Mouse (Mus musculus): Measurements from ENCODE around the gene Fthl17b. TPM values are rescaled to one million over a fixed set of nuclear protein-coding genes. Genes with fewer than 3 reads are reported as not detected.
"Not testable (repeated sequence)": the region's sequence is repeated elsewhere in the genome, so short reads cannot be mapped to it uniquely, and the experiment has no call there.

Fthl17b gene
- total RNA-seq (2021) (not detected), polyA plus RNA-seq (2012; rRNA removed) (not detected in 2 replicates)
- long read RNA-seq: 0 reads

GRCm38 (mm10) chrX:8962875-8963274 lies at the start of gene Fthl17b:
Gene Fthl17b, minus strand, starts transcription at chrX:8962975.
- WGBS: 94% methylated on average over 5 of the region's 11 CpGs
- H3K27me3 ChIP-seq (ENCODE audit: control insufficient read depth, insufficient read depth, low read length); H3K4me3 ChIP-seq; DNase-seq; H3K4me1 ChIP-seq (ENCODE audit: control insufficient read depth, insufficient read depth, low read length); H3K27ac ChIP-seq; H3K36me3 ChIP-seq (ENCODE audit: control insufficient read depth, insufficient read depth, low read length); intact Hi-C loops (cut with DNase I); H3K79me2 ChIP-seq (replicated peaks; ENCODE audit: control insufficient read depth, insufficient read depth, low read length); H3K9ac ChIP-seq (ENCODE audit: low read depth, low read length): not testable (repeated sequence)

DNA sequence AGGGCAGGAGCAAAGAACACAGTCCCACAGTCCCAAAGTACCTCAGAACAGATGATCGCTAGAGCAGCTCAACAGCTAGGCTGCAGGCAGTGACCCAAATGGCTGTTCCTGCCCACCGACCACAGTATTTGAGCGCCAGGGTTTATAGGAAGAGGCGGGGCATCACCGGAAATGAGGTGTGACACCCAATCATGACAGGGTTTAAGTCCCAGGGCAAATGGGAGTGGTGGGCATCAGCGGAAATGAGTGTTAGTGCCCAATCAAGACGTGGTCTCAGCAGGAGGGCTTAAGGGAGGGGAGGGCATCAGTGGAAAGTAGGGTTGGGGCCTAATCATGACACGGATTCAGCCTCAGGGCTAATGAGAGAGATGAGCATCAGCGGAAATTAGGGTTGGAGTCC lies 23.9 kb upstream of the Fthl17b start, which contains the start of gene Fthl17d:
Gene Fthl17d, minus strand, starts transcription at position 101 of the 400 bp plus-strand sequence.
- H3K4me1 ChIP-seq (ENCODE audit: control insufficient read depth, insufficient read depth, low read length); H3K27ac ChIP-seq; H3K36me3 ChIP-seq (ENCODE audit: control insufficient read depth, insufficient read depth, low read length); H3K27me3 ChIP-seq (ENCODE audit: control insufficient read depth, insufficient read depth, low read length); H3K9ac ChIP-seq (ENCODE audit: low read depth, low read length); H3K79me2 ChIP-seq (replicated peaks; ENCODE audit: control insufficient read depth, insufficient read depth, low read length); DNase-seq; intact Hi-C loops (cut with DNase I); H3K4me3 ChIP-seq: not testable (repeated sequence)
- no CpG with 5 or more reads among the region's 9 CpGs for WGBS

DNA sequence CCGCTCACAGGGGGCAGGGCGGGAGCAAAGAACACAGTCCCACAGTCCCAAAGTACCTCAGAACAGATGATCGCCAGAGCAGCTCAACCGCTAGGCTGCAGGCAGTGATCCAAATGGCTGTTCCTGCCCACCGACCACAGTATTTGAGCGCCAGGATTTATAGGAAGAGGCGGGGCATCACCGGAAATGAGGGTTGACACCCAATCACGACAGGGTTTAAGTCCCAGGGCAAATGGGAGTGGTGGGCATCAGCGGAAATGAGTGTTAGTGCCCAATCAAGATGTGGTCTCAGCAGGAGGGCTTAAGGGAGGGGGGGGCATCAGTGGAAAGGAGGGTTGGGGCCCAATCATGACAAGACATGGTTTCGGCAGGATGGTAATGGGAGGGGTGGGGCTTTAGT lies 13.7 kb upstream of the Fthl17b start, which contains the start of gene Fthl17c:
Gene Fthl17c, minus strand, starts transcription at position 101 of the 400 bp plus-strand sequence.
- H3K4me1 ChIP-seq (ENCODE audit: control insufficient read depth, insufficient read depth, low read length); H3K27me3 ChIP-seq (ENCODE audit: control insufficient read depth, insufficient read depth, low read length); DNase-seq; H3K36me3 ChIP-seq (ENCODE audit: control insufficient read depth, insufficient read depth, low read length); H3K4me3 ChIP-seq; intact Hi-C loops (cut with DNase I); H3K9ac ChIP-seq (ENCODE audit: low read depth, low read length); H3K79me2 ChIP-seq (replicated peaks; ENCODE audit: control insufficient read depth, insufficient read depth, low read length); H3K27ac ChIP-seq: not testable (repeated sequence)
- no CpG with 5 or more reads among the region's 11 CpGs for whole genome bisulfite sequencing

DNA sequence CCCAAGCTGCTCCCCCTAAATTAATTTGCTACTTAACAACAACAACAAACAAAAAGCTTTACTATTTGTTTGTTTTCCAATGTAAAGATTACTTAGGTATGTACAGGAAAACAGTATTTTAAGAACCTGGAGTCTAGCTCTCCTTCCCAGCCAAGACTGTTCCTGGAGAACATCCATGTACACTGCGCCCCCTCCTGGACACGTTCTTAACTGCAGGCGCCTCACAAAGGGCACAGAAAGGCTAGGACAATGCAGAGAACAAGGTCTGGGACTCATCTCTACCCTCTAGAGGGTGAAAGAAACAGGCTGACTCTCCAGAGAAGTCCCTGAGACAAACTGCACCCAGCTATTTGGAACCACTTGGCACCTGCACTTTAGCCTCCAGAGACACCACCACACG lies 1.8 kb upstream of the Fthl17b start:
- H3K9ac ChIP-seq (ENCODE audit: low read depth, low read length); H3K36me3 ChIP-seq (ENCODE audit: control insufficient read depth, insufficient read depth, low read length); H3K4me1 ChIP-seq (ENCODE audit: control insufficient read depth, insufficient read depth, low read length); H3K79me2 ChIP-seq (replicated peaks; ENCODE audit: control insufficient read depth, insufficient read depth, low read length); H3K27me3 ChIP-seq (ENCODE audit: control insufficient read depth, insufficient read depth, low read length); H3K27ac ChIP-seq; intact Hi-C loops (cut with DNase I); H3K4me3 ChIP-seq; DNase-seq: not testable (repeated sequence)
- TF ChIP-seq CTCF (IDR thresholded peaks at IDR 0.05): peak; percentile 34
- WGBS: 41% methylated on average over 4 of the region's 4 CpGs

- H3K79me2 ChIP-seq (replicated peaks; ENCODE audit: control insufficient read depth, insufficient read depth, low read length); intact Hi-C loops (cut with DNase I): not testable (repeated sequence)
Observed at GRCm38 (mm10) chrX:8948130-8948805, 14.5 kb downstream of the Fthl17b start.

DNA sequence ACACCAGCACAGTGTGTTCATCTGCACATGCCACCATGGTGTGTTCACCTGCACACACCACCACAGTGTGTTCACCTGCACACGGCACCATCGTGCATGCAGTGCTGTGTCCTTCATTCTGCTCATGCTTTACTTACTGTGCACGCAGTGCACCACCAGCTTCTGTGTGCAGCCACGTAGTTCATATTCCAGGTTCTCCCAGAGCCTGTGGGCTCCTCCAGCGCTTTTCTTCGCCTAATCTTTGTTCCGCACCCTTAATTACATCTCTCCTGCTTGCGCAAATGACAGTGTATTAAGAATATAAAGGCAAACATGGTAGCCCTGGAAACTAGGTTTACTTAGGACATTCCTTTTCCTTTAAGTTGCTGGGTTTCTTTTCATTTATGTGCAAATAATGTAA lies 18.7 kb downstream of the Fthl17b start:
- TF ChIP-seq EP300 (IDR thresholded peaks at IDR 0.05; ENCODE audit: insufficient read depth, low read depth, low read length) (no peak), POLR2A (IDR thresholded peaks at IDR 0.05; ENCODE audit: insufficient read depth, low read depth, low read length) (no peak), CTCF (IDR thresholded peaks at IDR 0.05) (no peak)
- no peak overlapping the region for H3K9ac ChIP-seq (ENCODE audit: low read depth, low read length)
- no peaks in the 10 kb centered on the region for H3K36me3 ChIP-seq (ENCODE audit: control insufficient read depth, insufficient read depth, low read length)
- no peaks in the 10 kb centered on the region for H3K27me3 ChIP-seq (ENCODE audit: control insufficient read depth, insufficient read depth, low read length)
- no peak overlapping the region for H3K4me3 ChIP-seq
- 81% methylated on average over 8 of the region's 8 CpGs for WGBS
- intact Hi-C loops (cut with DNase I): no loop called here
- no peaks in the 10 kb centered on the region for H3K79me2 ChIP-seq (replicated peaks; ENCODE audit: control insufficient read depth, insufficient read depth, low read length)
- H3K4me1 ChIP-seq (ENCODE audit: control insufficient read depth, insufficient read depth, low read length): no peaks in the 10 kb centered on the region
- DNase-seq: no peak
- no peak overlapping the region for H3K27ac ChIP-seq

More at GRCm38 (mm10) chrX:8948130-8948805, 14.5 kb downstream of the Fthl17b start:
- not testable (repeated sequence) for H3K27me3 ChIP-seq (ENCODE audit: control insufficient read depth, insufficient read depth, low read length); H3K36me3 ChIP-seq (ENCODE audit: control insufficient read depth, insufficient read depth, low read length); H3K9ac ChIP-seq (ENCODE audit: low read depth, low read length); H3K4me3 ChIP-seq; H3K27ac ChIP-seq; H3K4me1 ChIP-seq (ENCODE audit: control insufficient read depth, insufficient read depth, low read length)
- peak; percentile 75 for TF ChIP-seq CTCF (IDR thresholded peaks at IDR 0.05)
- DNase-seq: peak; percentile 64 to 80
- WGBS: 22% methylated on average over 7 of the region's 7 CpGs

- Histone ChIP-seq H3K27ac (no peak overlapping the region), H3K4me3 (no peak overlapping the region)
Observed at GRCm38 (mm10) chrX:8927308-8927707, 35.5 kb downstream of the Fthl17b start.

More at GRCm38 (mm10) chrX:8927308-8927707, 35.5 kb downstream of the Fthl17b start:
- Histone ChIP-seq H3K36me3 (ENCODE audit: control insufficient read depth, insufficient read depth, low read length) (no peaks in the 10 kb centered on the region), H3K9ac (ENCODE audit: low read depth, low read length) (no peak overlapping the region), H3K27me3 (ENCODE audit: control insufficient read depth, insufficient read depth, low read length) (no peaks in the 10 kb centered on the region), H3K79me2 (replicated peaks; ENCODE audit: control insufficient read depth, insufficient read depth, low read length) (no peaks in the 10 kb centered on the region), H3K4me1 (ENCODE audit: control insufficient read depth, insufficient read depth, low read length) (no peaks in the 10 kb centered on the region)
- no peak for DNase-seq
- 54% methylated on average over 4 of the region's 4 CpGs for WGBS
- intact Hi-C loops (cut with DNase I): no loop called here
- no peak for TF ChIP-seq EP300 (IDR thresholded peaks at IDR 0.05; ENCODE audit: insufficient read depth, low read depth, low read length)
- TF ChIP-seq POLR2A (IDR thresholded peaks at IDR 0.05; ENCODE audit: insufficient read depth, low read depth, low read length): no peak
- TF ChIP-seq CTCF (IDR thresholded peaks at IDR 0.05): no peak
